Mouse (Mus musculus) left cerebral cortex, adult 2 months (tissue): ENCODE measurements around the gene Atm. TPM values are rescaled to one million over a fixed set of nuclear protein-coding genes. Genes with fewer than 3 reads are reported as not detected.

Experiments
- DNase-seq, 2 experiments: peaks; one replicate each; pipeline ENCODE4 v3.0.0; 2021 to 2022; ENCODE audit warnings: low spot score in 2 of 2, mixed read lengths in 1 of 2; ENCODE audit errors: extremely low spot score in 1 of 2
- H3K27ac ChIP-seq: fragments of 200-600 bp; 2 replicates; pipeline ENCODE4 v1.8.1; 2022
- H3K4me3 ChIP-seq: fragments of 200-600 bp; 2 replicates; pipeline ENCODE4 v1.8.1; 2022
- CTCF ChIP-seq: fragments of 200-600 bp; IDR thresholded peaks from 2 replicates; pipeline ENCODE4 v1.8.1; 2022; ENCODE audit warnings: antibody characterized with exemption, mild to moderate bottlenecking, moderate library complexity
- intact Hi-C: fragments of 180-260 bp; cut with DNase I; formaldehyde crosslinking; loops from one replicate; pipeline ENCODE4 v1.15.1; 2025
- total RNA-seq, 2 experiments: library from RNA; stranded (reverse); gene quantifications; 2 replicates each; pipeline ENCODE4 v1.2.3; 2021

The Atm gene
- total RNA-seq, 2 experiments from 2014 or later, result 16.8 to 20.2 TPM

DNA sequence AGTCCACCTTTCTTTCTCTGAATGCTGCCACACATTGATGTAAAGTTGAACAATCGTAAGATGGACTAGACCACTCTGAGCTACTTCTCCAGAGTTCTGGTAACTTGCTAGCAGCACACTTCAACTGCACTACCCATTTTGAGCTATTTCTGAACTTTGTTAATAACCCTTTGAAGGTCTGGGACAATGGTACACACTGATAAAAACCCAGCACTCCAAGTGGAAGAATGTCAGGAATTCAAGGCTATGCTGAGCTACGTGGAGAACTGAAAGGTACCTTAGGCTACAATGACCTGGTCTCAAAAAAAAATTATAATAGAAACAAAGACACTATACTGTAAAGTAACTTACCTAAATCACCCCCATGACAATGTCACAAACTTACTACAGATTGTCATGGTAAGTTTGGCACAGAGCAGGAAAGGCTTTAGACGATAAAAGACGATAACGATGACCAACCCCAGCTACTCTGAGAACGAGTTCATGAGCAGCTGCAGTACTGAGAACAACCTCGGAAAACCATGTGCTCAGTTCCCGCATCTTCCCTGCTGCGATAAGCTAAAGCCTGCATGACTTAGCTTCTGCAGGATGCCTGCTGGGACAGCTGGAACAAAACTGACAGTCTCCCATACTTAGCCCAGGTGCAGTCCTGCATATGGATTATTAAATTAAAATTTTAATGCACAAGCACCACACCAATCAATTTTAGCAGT, 63.6 kb downstream of the Atm start:
- Histone ChIP-seq H3K27ac (no peak overlapping the region), H3K4me3 (no peak overlapping the region)
- intact Hi-C loops, result no loop called here
- DNase-seq, result no peak
- TF ChIP-seq CTCF, result no peak

- TF ChIP-seq CTCF, result no peak
- intact Hi-C loops, result no loop called here
- Histone ChIP-seq H3K4me3 (no peak overlapping the region), H3K27ac (no peak overlapping the region)
- no peak for DNase-seq
These were observed 84.5 kb downstream of the Atm start for GRCm38 (mm10) chr9:53452038-53452437.

- DNase-seq, result no peak
- no peak for TF ChIP-seq CTCF
- no peak overlapping the region for H3K4me3 ChIP-seq
- no peak overlapping the region for H3K27ac ChIP-seq
- intact Hi-C loops, result no loop called here
These were observed 85.9 kb downstream of the Atm start for GRCm38 (mm10) chr9:53450609-53451008.

DNA sequence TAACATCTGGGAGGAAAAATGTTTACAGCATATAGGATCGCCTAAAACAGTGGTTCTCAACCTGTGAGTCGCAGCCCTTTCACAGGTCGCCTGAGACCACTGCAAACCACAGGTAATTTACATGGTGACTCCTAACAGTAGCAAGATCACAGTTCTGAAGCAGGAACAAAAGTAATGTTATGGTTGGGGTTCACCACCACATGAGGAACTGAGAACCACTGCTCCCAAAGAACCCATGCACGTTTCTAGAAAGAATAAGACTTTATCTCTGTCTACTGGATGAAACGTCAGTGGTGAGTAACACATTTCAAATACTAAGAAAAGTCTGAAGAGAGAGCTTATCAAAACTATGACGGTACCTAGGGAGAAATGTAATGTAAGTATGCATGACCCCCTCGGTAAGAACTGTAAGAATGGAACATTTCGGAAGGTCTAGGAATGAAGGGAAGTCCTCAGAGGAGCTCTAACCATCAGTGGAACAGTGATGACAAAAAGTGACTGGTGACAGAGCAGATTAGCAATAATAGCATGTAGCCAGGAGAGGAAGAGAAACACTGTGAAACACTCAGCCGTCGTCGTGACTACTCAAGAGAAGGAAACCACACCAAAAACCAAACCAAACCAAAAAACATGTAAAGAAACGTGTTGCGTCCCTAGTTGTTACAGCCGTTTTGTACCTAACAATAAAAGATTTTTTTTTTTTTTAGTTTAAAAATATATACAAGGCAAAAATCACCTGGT, 100.5 kb downstream of the Atm start:
- no peak for TF ChIP-seq CTCF
- Histone ChIP-seq H3K4me3 (no peak overlapping the region), H3K27ac (no peak overlapping the region)
- DNase-seq, result no peak
- intact Hi-C loops, result no loop called here

GRCm38 (mm10) chr9:53427638-53428037, 108.9 kb downstream of the Atm start:
- Histone ChIP-seq H3K4me3 (no peak overlapping the region), H3K27ac (no peak overlapping the region)
- DNase-seq, result no peak
- TF ChIP-seq CTCF, result no peak
- intact Hi-C loops, result no loop called here

DNA sequence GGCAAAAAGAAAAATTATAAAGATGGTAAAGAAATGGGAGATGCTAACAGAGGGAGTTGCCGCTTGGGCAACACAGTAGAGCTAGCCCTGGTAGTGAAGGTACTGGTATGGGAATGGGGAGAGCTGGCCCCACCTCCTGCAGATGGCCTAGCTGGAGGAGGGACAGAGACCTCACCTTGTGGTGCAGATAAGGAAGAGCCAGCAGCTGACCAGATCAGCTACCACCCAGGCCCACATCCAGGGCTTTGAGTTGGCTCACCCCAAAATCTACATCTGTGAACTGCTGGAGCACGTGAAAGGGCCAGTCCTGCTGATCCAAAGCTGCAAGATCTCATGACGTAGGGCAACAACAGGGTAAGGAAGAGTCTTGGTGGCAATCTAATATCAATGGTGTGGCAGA, 109.8 kb downstream of the Atm start:
- no peak for DNase-seq
- Histone ChIP-seq H3K4me3 (no peak overlapping the region), H3K27ac (no peak overlapping the region)
- no peak for TF ChIP-seq CTCF
- intact Hi-C loops, result no loop called here

- intact Hi-C loops, result no loop called here
- DNase-seq, result no peak
- Histone ChIP-seq H3K27ac (no peak overlapping the region), H3K4me3 (no peak overlapping the region)
- no peak for TF ChIP-seq CTCF
These were observed 114.2 kb downstream of the Atm start for GRCm38 (mm10) chr9:53422133-53422896.

GRCm38 (mm10) chr9:53409427-53409826, 127.1 kb downstream of the Atm start:
- TF ChIP-seq CTCF, result no peak
- intact Hi-C loops, result no loop called here
- no peak overlapping the region for H3K27ac ChIP-seq
- no peak for DNase-seq
- no peak overlapping the region for H3K4me3 ChIP-seq

- no peak for TF ChIP-seq CTCF
- DNase-seq, result no peak
- intact Hi-C loops, result no loop called here
- H3K27ac ChIP-seq, result no peak overlapping the region
- H3K4me3 ChIP-seq, result no peak overlapping the region
These were observed 127.6 kb downstream of the Atm start for GRCm38 (mm10) chr9:53408953-53409361.

GRCm38 (mm10) chr9:53408548-53408947, 128.0 kb downstream of the Atm start:
- TF ChIP-seq CTCF, result no peak
- no peak for DNase-seq
- H3K27ac ChIP-seq, result no peak overlapping the region
- intact Hi-C loops, result no loop called here
- no peak overlapping the region for H3K4me3 ChIP-seq

DNA sequence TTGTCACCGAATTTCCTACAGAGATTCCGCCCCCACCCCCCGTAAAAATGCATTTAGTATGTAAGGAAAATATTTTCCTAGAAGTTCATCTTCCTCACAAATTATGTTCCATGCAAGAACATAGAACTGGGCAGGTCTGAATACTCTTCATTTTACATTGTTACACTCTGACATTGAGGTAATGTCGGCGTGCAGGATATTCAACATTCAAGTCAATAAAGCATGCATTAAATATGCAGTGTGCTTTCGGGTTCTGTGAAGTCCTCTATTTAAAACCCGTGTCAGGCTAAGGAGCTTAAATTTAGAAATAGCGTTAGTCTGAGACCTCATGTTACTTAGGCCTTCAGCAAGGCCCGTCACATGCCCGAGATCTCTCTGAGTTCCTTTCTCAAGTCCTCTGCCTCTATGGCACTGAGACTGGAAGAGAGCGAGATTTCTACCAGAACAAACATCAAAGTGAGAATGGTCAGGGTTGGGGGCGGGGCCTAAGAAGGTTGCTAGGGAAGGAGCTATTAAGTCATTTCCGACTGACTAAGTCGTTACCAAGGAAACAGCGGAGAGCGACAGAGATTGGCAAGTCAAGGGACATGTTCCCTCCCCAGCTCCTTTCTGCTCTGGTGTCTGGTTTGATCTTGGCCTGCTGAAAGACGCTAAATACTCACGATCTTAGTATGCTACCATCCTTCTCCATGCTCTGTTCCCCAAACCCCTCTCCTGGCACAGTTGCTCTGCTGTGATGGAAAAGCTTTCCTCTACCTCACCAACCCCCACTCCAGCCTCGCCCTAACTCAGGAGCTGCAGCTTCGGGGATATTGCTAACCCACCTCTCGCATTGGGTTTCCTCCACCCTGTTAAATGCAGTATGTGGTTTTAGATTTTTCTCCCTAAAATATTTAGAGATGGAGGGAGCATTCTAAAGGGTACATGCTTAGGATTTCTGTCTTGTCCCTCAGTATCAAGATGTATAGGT, 131.5 kb downstream of the Atm start:
- peak; percentile 46 to 69 for DNase-seq
- intact Hi-C loops, result no loop called here
- TF ChIP-seq CTCF, result no peak
- H3K27ac ChIP-seq, result peak overlapping the region; percentile 7
- H3K4me3 ChIP-seq, result peak overlapping the region; percentile 30
